Mouse (Mus musculus) lung, adult 18-20 months (tissue): ENCODE measurements around the gene Txnl4b.

Experiments used
- DNase-seq, 2 experiments: peaks; one replicate each; pipeline ENCODE4 v3.0.0; 2022; ENCODE audit warnings: mixed read lengths in 2 of 2

Gene Txnl4b

DNA sequence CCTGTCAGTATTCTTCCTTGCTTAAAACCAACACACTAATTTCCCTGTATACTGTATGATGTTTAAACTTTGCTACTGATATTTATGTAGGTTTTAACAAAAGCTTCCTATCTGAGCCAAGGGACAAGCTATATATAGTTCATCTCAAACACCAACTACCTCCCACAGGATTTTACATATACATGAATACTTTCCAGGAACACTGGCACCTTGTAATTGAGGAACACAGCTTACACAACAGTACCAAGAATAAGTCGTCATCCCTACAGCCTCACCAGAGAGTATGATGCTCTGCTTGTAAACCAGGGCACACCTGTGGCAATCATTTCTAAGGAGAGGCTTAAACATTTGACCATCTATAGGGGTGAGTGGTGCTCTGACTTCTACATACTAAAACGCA lies 41.0 kb downstream of the Txnl4b start:
- no peak for DNase-seq

DNA sequence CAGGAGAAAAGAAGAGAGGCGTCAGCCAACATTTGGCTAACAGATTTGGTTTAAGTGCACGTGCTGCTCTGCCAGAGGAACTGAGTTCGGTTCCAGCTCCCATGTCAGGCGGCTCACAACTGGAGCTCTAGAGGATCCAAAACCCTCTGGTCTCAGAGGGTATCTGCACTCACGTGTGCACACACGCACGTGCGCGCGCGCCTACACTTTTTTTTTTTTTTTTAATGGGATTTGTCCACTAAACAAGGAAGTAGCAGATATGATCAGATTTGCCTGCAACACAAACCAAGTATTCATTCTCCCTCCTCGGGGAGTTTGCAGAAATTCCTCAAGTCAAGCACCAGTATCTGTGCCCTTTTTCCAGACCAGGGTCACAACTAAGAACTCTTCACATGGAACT lies 42.0 kb downstream of the Txnl4b start:
- no peak for DNase-seq

DNA sequence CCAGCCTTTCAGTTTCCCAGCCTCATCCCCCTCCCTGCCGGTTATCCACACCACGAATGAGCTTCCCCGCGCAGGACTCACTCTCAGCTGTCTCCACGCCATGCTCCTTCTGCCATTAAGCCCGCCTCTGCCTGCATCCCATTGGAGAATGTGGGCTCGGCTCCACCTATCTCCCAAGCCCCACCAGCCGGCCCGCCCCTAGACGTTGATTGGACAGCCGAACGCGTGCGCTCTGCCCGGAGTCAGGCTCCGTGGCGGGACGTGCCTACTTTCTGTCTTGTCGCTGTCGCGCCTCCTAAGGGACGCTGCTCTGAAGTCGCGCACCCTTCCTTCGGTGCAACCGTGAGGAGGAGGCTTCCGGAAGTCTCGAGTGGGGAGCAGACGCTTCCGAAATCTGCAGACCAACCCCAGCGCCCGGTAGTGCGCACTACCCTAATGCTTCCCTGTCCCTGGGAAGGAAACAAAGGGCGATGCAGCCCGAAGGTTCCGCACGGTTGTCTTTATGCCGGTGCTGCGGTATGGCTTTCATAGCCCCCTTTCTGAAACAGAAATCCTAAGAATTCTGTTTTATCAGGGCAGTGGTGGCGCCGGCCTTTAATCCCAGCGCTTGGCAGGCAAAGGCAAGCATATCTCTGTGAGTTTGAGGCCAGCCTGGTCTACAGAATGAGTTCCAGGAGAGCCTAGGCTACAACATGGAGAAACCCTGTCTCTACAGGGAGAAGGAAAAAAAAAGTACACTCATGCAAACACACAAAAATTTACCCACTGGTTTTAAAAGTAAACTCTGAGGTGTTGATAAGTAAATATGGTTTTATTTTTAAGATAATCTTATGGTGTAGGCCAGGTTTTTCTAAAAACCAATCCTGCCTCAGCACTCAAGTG lies 42.8 kb downstream of the Txnl4b start, which contains the start of gene Dhodh:
Dhodh (minus strand) TSS at position 403 of the 882 bp plus-strand sequence.
- peak; percentile 97 for DNase-seq

DNA sequence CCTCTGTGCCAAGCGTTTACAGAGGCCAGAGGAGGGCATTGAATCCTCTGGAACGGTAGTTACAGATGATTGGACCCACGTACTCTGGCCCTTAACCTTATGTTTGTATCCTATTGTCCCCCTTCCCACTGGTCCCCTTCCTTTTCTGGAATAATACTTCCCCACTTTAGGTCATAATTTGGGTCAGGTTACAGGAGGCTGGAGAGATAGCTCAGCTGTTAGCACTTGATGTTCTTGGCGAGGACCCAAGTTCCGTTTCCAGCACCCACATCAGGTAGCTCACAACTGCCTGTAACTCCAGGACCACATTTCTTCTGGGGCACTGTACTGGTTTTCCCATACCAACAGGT lies 43.4 kb downstream of the Txnl4b start:
- DNase-seq = peak; percentile 42 to 52

DNA sequence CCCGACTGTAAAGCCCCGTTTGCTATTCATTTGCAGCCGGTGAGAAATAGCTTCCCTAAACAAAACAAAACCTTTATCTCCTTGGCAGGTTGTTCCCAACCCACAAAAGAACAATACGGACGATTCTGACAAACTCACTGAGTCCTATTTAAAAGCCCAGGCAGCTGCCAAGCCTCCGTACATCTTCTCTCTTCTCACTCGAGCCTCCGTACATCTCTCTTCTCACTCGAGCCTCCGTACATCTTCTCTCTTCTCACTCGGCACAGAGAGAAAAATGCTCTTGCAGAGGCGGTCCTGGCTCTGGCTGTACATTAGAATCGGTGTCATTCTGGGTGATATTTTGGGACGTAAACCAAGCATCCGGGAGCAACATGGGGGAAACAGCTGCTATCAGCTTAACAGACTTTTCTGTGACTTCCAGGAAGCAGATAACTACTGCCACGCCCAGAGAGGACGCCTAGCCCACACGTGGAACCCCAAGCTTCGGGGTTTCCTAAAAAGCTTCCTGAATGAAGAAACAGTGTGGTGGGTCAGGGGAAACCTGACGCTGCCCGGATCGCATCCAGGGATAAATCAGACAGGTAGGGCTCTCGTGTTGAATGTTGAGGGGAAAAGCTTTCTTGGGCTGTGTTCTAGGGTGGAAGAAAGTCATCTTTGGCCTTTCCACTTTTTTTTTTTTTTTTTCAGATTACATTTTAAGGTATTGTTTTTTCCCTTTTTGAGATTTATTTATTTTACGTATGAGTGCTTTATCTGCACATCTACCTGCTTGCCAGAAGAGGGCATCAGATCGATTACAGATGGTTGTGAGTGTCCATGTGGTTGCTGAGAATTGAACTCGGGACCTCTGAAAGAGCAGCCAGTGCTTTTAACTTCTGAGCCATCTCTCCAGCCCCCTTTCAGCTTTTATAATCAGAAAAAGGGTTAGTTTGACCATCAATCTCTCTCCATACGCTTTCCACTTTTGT lies 48.8 kb downstream of the Txnl4b start, which contains the start of gene Pkd1l3:
Pkd1l3 (plus strand) TSS at position 275 of the 968 bp plus-strand sequence.
- DNase-seq = no peak

DNA sequence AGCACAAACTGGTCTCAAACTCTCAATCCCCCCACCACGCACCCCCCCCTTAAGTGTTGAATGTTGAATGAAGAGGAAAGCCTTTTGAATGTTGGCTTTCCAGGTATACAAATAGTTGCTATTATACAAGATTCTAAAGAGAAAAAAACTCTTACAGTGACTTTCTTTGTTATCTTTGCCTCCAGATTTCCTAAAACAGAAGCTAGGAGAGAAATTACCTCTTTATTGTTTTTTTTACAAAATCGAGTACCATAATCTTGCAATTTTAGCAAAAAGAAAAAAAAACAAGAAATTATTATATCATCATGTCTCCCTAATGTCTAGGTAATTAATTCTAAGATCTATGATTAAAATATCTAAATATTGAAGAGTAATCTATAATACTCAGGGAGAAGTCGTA lies 49.9 kb downstream of the Txnl4b start:
- no peak for DNase-seq
